Mouse (Mus musculus) MEL (cell line): ENCODE measurements at regions not wholly inside any gene's neighbourhood (a gene's known extent, or its start where the extent isn't known, plus 50 kb on each side); places are given as distances from the start of the nearest gene placed in this dataset.

Experiments
- DNase-seq: peaks from one replicate; pipeline ENCODE4 v3.0.0; 2011; ENCODE audit warnings: low read depth, low spot score
- H3K27ac ChIP-seq: 2 replicates; pipeline ENCODE4 v1.5.1; 2012; ENCODE audit warnings: low read depth, mild to moderate bottlenecking, control low read depth, low read length, moderate library complexity; ENCODE audit not compliant: control insufficient read depth
- H3K27me3 ChIP-seq, 2 experiments: fragments of 150-350 bp in 1 of 2; sonication (generic) in 1 of 2; 2 replicates each; pipeline ENCODE4 v1.6.1; 2012; ENCODE audit warnings: low read length in 2 of 2, mild to moderate bottlenecking in 2 of 2, improper control_type of control experiment in 1 of 2, moderate library complexity in 1 of 2; ENCODE audit not compliant: insufficient read depth in 2 of 2, control insufficient read depth in 1 of 2
- H3K36me3 ChIP-seq, 2 experiments: 2 replicates each; pipeline ENCODE4 v1.6.1; 2012 to 2014; ENCODE audit warnings: low read length in 2 of 2, improper control_type of control experiment in 1 of 2, inconsistent platforms in 1 of 2, mild to moderate bottlenecking in 1 of 2; ENCODE audit not compliant: insufficient read depth in 2 of 2, control insufficient read depth in 1 of 2
- H3K4me1 ChIP-seq, 2 experiments: fragments of 150-350 bp in 1 of 2; sonication (generic) in 1 of 2; 2 replicates each; pipeline ENCODE4 v1.6.1; 2012; ENCODE audit warnings: low read length in 2 of 2, improper control_type of control experiment in 1 of 2, mild to moderate bottlenecking in 1 of 2; ENCODE audit not compliant: insufficient read depth in 2 of 2, control insufficient read depth in 1 of 2
- H3K4me3 ChIP-seq, 2 experiments: fragments of 150-350 bp in 1 of 2; sonication (generic) in 1 of 2; 2 replicates each; pipeline ENCODE4 v1.5.1; 2012; ENCODE audit warnings: low read depth in 2 of 2, low read length in 2 of 2, mild to moderate bottlenecking in 2 of 2, moderate library complexity in 2 of 2, control low read depth in 1 of 2, improper control_type of control experiment in 1 of 2; ENCODE audit not compliant: control insufficient read depth in 1 of 2, insufficient read depth in 1 of 2
- H3K79me2 ChIP-seq: 2 replicates; pipeline ENCODE4 v1.6.1; 2012; ENCODE audit warnings: mild to moderate bottlenecking, low read length, moderate library complexity; ENCODE audit not compliant: control insufficient read depth, poor library complexity, insufficient read depth
- H3K9ac ChIP-seq: 2 replicates; pipeline ENCODE4 v1.6.1; 2012; ENCODE audit warnings: low read depth, mild to moderate bottlenecking, control low read depth, low read length, moderate library complexity; ENCODE audit not compliant: control insufficient read depth, poor library complexity, severe bottlenecking
- H3K9me3 ChIP-seq: fragments of 150-350 bp; sonication (generic); replicated peaks from 2 replicates; pipeline ENCODE4 v1.6.1; 2012; ENCODE audit warnings: mild to moderate bottlenecking, low read length, improper control_type of control experiment, moderate library complexity; ENCODE audit not compliant: insufficient read depth
- CHD1 ChIP-seq: IDR thresholded peaks from 2 replicates; pipeline ENCODE4 v1.6.1; 2012; ENCODE audit warnings: low read depth, mild to moderate bottlenecking, inconsistent platforms, low read length, improper control_type of control experiment
- CHD2 ChIP-seq: IDR thresholded peaks from 2 replicates; pipeline ENCODE4 v1.6.1; 2011; ENCODE audit warnings: low read length, improper control_type of control experiment
- E2F4 ChIP-seq: IDR thresholded peaks from 2 replicates; pipeline ENCODE4 v1.6.1; 2011; ENCODE audit warnings: low read depth, low read length, improper control_type of control experiment, borderline replicate concordance
- GATA1 ChIP-seq: IDR thresholded peaks from 2 replicates; pipeline ENCODE4 v1.6.1; 2011; ENCODE audit warnings: low read depth, low read length, improper control_type of control experiment
- JUND ChIP-seq: IDR thresholded peaks from 2 replicates; pipeline ENCODE4 v1.6.1; 2011; ENCODE audit warnings: low read depth, mild to moderate bottlenecking, improper control_type of control experiment, low read length
- KAT2A ChIP-seq: conservative IDR thresholded peaks from 2 replicates; pipeline ENCODE4 v1.6.1; 2012; ENCODE audit warnings: low read depth, low read length, improper control_type of control experiment, inconsistent platforms
- MAFK ChIP-seq: IDR thresholded peaks from 2 replicates; pipeline ENCODE4 v1.6.1; 2011; ENCODE audit warnings: low read depth, mild to moderate bottlenecking, low read length, improper control_type of control experiment, borderline replicate concordance
- MAZ ChIP-seq: IDR thresholded peaks from 2 replicates; pipeline ENCODE4 v1.6.1; 2012; ENCODE audit warnings: low read depth, mild to moderate bottlenecking, inconsistent platforms, low read length, improper control_type of control experiment
- MYC ChIP-seq: IDR thresholded peaks from 2 replicates; pipeline ENCODE4 v1.6.1; 2011; ENCODE audit warnings: low read depth, mild to moderate bottlenecking, low read length, improper control_type of control experiment, moderate library complexity
- POLR2AphosphoS2 ChIP-seq: IDR thresholded peaks from 2 replicates; pipeline ENCODE4 v1.6.1; 2011; ENCODE audit warnings: low read length, improper control_type of control experiment
- POLR2AphosphoS5 ChIP-seq: IDR thresholded peaks from 2 replicates; pipeline ENCODE4 v1.6.1; 2012; ENCODE audit warnings: low read depth, borderline replicate concordance, mild to moderate bottlenecking, inconsistent platforms, low read length, moderate library complexity, mixed read lengths
- SIN3A ChIP-seq: IDR thresholded peaks from 2 replicates; pipeline ENCODE4 v1.6.1; 2012; ENCODE audit warnings: low read length, improper control_type of control experiment, inconsistent platforms
- TBP ChIP-seq: IDR thresholded peaks from 2 replicates; pipeline ENCODE4 v1.8.0; 2011; ENCODE audit warnings: low read depth, low read length, improper control_type of control experiment
- TCF12 ChIP-seq: IDR thresholded peaks from 2 replicates; pipeline ENCODE4 v1.6.1; 2014; ENCODE audit warnings: low read depth, mild to moderate bottlenecking, inconsistent platforms, low read length, improper control_type of control experiment, moderate library complexity

DNA sequence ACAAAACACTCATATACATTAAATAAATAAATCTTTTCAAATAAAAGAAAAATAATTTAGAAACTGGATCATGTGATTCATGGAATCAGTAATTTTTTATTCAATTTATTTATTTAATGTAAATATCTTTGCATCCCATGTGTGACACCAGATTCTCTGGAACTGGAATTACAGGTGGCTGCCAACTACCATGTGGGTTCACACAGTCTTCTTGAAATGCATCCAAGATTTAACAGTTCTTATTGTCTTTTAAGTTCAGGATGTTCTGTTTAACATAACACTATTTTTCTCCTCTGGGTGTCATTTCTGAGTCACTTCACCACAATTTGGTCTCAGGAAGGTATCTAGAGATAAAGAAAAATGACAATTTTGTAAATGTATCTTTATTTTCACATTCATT lies 1502.0 kb downstream of the Brinp3 start:
- TF ChIP-seq KAT2A (no peak), GATA1 (no peak), E2F4 (no peak)
- Histone ChIP-seq H3K79me2 (no peaks in the 10 kb centered on the region), H3K27ac (no peak overlapping the region), H3K36me3 (no peaks in the 10 kb centered on the region), H3K9me3 (no peaks in the 10 kb centered on the region), H3K4me3 (no peak overlapping the region), H3K9ac (no peak overlapping the region), H3K27me3 (no peaks in the 10 kb centered on the region), H3K4me1 (no peaks in the 10 kb centered on the region)
- DNase-seq: peak; percentile 4

GRCm38 (mm10) chr1:148033851-148034250 lies 1539.3 kb downstream of the Brinp3 start:
- no peaks in the 10 kb centered on the region for H3K4me1 ChIP-seq
- DNase-seq: peak; percentile 4
- no peaks in the 10 kb centered on the region for H3K9me3 ChIP-seq
- no peaks in the 10 kb centered on the region for H3K79me2 ChIP-seq
- no peak overlapping the region for H3K4me3 ChIP-seq
- no peak overlapping the region for H3K9ac ChIP-seq
- no peaks in the 10 kb centered on the region for H3K27me3 ChIP-seq
- H3K27ac ChIP-seq: no peak overlapping the region
- no peaks in the 10 kb centered on the region for H3K36me3 ChIP-seq
- no peak for TF ChIP-seq KAT2A
- no peak for TF ChIP-seq MAZ
- no peak for TF ChIP-seq POLR2AphosphoS5
- no peak for TF ChIP-seq CHD2
- TF ChIP-seq MYC: no peak
- TF ChIP-seq MAFK: no peak
- no peak for TF ChIP-seq JUND
- no peak for TF ChIP-seq SIN3A
- no peak for TF ChIP-seq TBP
- TF ChIP-seq POLR2AphosphoS2: no peak
- no peak for TF ChIP-seq CHD1
- TF ChIP-seq TCF12: no peak

DNA sequence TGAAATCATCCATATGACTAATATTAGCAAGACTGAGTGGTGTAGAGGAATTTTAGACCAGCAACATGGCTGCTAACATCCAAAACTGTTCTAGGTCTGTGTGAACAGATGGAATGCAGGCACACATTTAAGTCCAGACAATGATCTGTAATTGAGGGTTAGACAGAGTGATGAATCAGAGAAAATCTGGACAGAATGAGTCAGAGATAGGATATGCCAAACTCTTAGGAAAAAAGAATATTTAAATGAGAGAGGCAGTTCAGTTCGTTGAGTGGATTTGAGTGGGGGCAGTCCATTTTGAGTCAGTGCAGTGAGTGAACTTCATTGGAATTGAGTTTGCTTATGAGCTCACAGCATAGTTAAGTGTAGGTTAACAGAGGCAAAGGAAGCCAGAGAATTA lies 1557.3 kb downstream of the Brinp3 start:
- H3K79me2 ChIP-seq: no peaks in the 10 kb centered on the region
- H3K4me3 ChIP-seq: no peak overlapping the region
- H3K9ac ChIP-seq: no peak overlapping the region
- no peak overlapping the region for H3K27ac ChIP-seq
- no peaks in the 10 kb centered on the region for H3K4me1 ChIP-seq
- H3K27me3 ChIP-seq: no peaks in the 10 kb centered on the region
- DNase-seq: no peak
- no peaks in the 10 kb centered on the region for H3K36me3 ChIP-seq
- no peaks in the 10 kb centered on the region for H3K9me3 ChIP-seq
- no peak for TF ChIP-seq E2F4
